Comparison of ENCODE assay signal across 20 mouse cellular contexts in the genomic region with DNA sequence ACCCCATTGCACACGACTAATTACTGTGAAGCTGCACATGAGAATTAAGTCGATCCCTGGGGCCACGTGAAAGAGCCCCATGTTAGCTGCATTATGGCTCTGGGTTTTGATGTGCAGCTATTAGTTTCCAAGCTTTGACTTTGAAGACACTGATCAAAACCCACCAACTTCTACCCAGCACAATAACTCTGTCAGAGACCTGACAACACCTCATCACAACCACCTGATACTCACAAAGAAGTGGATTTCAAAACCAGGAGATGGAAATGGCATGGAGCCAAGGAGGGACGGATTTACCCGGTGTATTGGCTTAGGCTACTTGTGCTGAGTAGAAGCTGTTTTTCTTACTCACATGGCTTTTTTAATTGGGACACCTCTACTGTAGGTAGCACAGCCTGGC. TPM values are rescaled to one million over a fixed set of nuclear protein-coding genes. Genes with fewer than 3 reads are reported as not detected.
DNase-seq lines count a peak whose midpoint lies in the region; ATAC-seq lines count a peak whose summit lies in the region.
"Had no signal": no experiment of that assay in that cellular context is flagged by ENCODE, and none has a peak within 500 bp of the region (broad histone marks: within the 10 kb centered on the region; RNA-seq: fewer than 3 reads in every experiment).

No protein-coding gene starts in this region.

- DNase-seq in heart, adult 18-20 months, result no peak
- no peak for DNase-seq in neural tube, embryonic 11.5 days (ENCODE audit: low spot score)
- DNase-seq in neural tube, embryonic 10.5 days (ENCODE audit: extremely low spot score, low spot score), result no peak
- DNase-seq in forelimb bud, embryonic 11.5 days (ENCODE audit: low read depth, low spot score), result peak; percentile 28
- no peak for DNase-seq in spleen, adult 18-20 months
- no peak for DNase-seq in kidney, postnatal 36 days
- DNase-seq: adrenal gland, postnatal 14 days; B cell, adult 2 months; cerebellum, adult 8-10 months; gastrocnemius, postnatal 14 days; heart, postnatal 10 days; kidney, adult 2 months; kidney, postnatal 14 days; lung, postnatal 14 days; retina, postnatal 1 day; thymus, postnatal 36 days had no signal

- H3K4me3 ChIP-seq in heart, embryonic 14.5 days (ENCODE audit: control insufficient read depth in 1 of 2, insufficient read depth in 1 of 2, low read depth in 1 of 2, low read length in 2 of 2), result no peak overlapping the region
- no peak overlapping the region for H3K4me3 ChIP-seq in neural tube, embryonic 11.5 days (ENCODE audit: low read depth, low read length)

- no peak overlapping the region for H3K4me2 ChIP-seq in heart, embryonic 14.5 days (ENCODE audit: low read length)
- H3K4me2 ChIP-seq in neural tube, embryonic 11.5 days (ENCODE audit: low read depth), result no peak overlapping the region

- no peaks in the 10 kb centered on the region for H3K36me3 ChIP-seq in heart, embryonic 14.5 days (ENCODE audit: control insufficient read depth, insufficient read depth, low read length)
- no peaks in the 10 kb centered on the region for H3K36me3 ChIP-seq in neural tube, embryonic 11.5 days (ENCODE audit: control insufficient read depth, insufficient read depth, low read length)

- no peaks in the 10 kb centered on the region for H3K27me3 ChIP-seq in heart, embryonic 14.5 days (ENCODE audit: control insufficient read depth, insufficient read depth, low read length)
- no peaks in the 10 kb centered on the region for H3K27me3 ChIP-seq in neural tube, embryonic 11.5 days (ENCODE audit: control insufficient read depth, insufficient read depth, low read length)

- 0 out of 2 replicates have a peak, but pooled peaks have one; percentile 31 for ATAC-seq in heart, embryonic 14.5 days (ENCODE audit: insufficient number of reproducible peaks, insufficient read depth, low FRiP score, low read depth)
- ATAC-seq in neural tube, embryonic 11.5 days (ENCODE audit: insufficient read depth, low FRiP score, low TSS enrichment), result peak; percentile 45; the same call in 1 of the 2 replicates

- 48% methylated on average over 5 of the region's 5 CpGs for WGBS in heart, embryonic 14.5 days
- 61% methylated on average over 5 of the region's 5 CpGs for WGBS in neural tube, embryonic 11.5 days

- H3K4me1 ChIP-seq in heart, embryonic 14.5 days (ENCODE audit: control insufficient read depth in 2 of 2, insufficient read depth in 2 of 2, low read length in 2 of 2), result no peaks in the 10 kb centered on the region
- no peaks in the 10 kb centered on the region for H3K4me1 ChIP-seq in neural tube, embryonic 11.5 days (ENCODE audit: control insufficient read depth, insufficient read depth, low read length)

- H3K9ac ChIP-seq in heart, embryonic 14.5 days (ENCODE audit: low read length), result no peak overlapping the region
- H3K9ac ChIP-seq in neural tube, embryonic 11.5 days (ENCODE audit: low read length), result no peak overlapping the region

- H3K9me3 ChIP-seq in heart, embryonic 14.5 days (ENCODE audit: control insufficient read depth, low read length), result no peaks in the 10 kb centered on the region
- no peaks in the 10 kb centered on the region for H3K9me3 ChIP-seq in neural tube, embryonic 11.5 days (ENCODE audit: control insufficient read depth, low read length)

- no peak overlapping the region for H3K27ac ChIP-seq in heart, embryonic 14.5 days (replicated peaks in 1 of 2; ENCODE audit: control insufficient read depth in 1 of 2, insufficient read depth in 1 of 2, low read depth in 2 of 2, low read length in 2 of 2)
- no peak overlapping the region for H3K27ac ChIP-seq in neural tube, embryonic 11.5 days (ENCODE audit: low read depth, low read length)

RNA-seq across cellular contexts. Expression of a gene that starts 0.5 kb away (rescaled TPM):
- 0.20 and 0.57 TPM in 2 replicates for polyA plus RNA-seq in heart, embryonic 14.5 days (2014; fragmentation: Nextera tagmentation; extraction: Ambion mirVana)
- total RNA-seq in heart, adult 18-20 months (2021), result not detected
- polyA plus RNA-seq in neural tube, embryonic 11.5 days (2014; fragmentation: Nextera tagmentation; extraction: Ambion mirVana), result 0.34 and 0.37 TPM in 2 replicates
- total RNA-seq: gastrocnemius, postnatal 14 days; heart, postnatal 10 days; megakaryocyte-erythroid progenitor cell, adult 5-6 weeks; neutrophil, adult 5-6 weeks had no signal
- polyA plus RNA-seq: liver, embryonic 16.5 days had no signal
